ENCODE assay signal across 18 mouse cellular contexts in genomic region chr11:100819626-100820025, GRCm38 (mm10). TPM values are rescaled to one million over a fixed set of nuclear protein-coding genes. Genes with fewer than 3 reads are reported as not detected.
DNase-seq lines count a peak whose midpoint lies in the region; ATAC-seq and TF ChIP-seq lines count a peak whose summit lies in the region.
"Had no signal": no experiment of that assay in that cellular context is flagged by ENCODE, and none has a peak within 500 bp of the region (broad histone marks: within the 10 kb centered on the region; RNA-seq: fewer than 3 reads in every experiment).

No protein-coding gene starts in this region.

- H3K79me2 ChIP-seq in heart, adult 2 months (replicated peaks; ENCODE audit: control insufficient read depth, insufficient read depth, low read length), result peaks cover 11% of the 10 kb centered on the region

- no peak overlapping the region for H3K9ac ChIP-seq in heart, adult 2 months (ENCODE audit: low read depth, low read length)
- no peak overlapping the region for H3K9ac ChIP-seq in liver, embryonic 14.5 days (replicated peaks)
- H3K9ac ChIP-seq: embryonic facial prominence, embryonic 12.5 days; forebrain, embryonic 13.5 days; hindbrain, embryonic 13.5 days; lung, embryonic 14.5 days; neural tube, embryonic 13.5 days had no signal

- H3K4me1 ChIP-seq in heart, adult 2 months (ENCODE audit: control insufficient read depth, insufficient read depth, low read length), result peaks cover 32% of the 10 kb centered on the region
- peaks cover 36 to 75% of the 10 kb centered on the region in 2 experiments for H3K4me1 ChIP-seq in liver, embryonic 14.5 days (replicated peaks; ENCODE audit: control insufficient read depth in 2 of 2, insufficient read depth in 2 of 2, low read length in 1 of 2)

- H3K36me3 ChIP-seq in heart, adult 2 months (ENCODE audit: control insufficient read depth, insufficient read depth, low read length), result peaks cover 4% of the 10 kb centered on the region
- no peaks in the 10 kb centered on the region for H3K36me3 ChIP-seq in liver, embryonic 14.5 days (replicated peaks; ENCODE audit: control insufficient read depth, insufficient read depth, low read depth)
- H3K36me3 ChIP-seq: embryonic facial prominence, embryonic 12.5 days; hindbrain, embryonic 13.5 days; neural tube, embryonic 13.5 days had no signal

- H3K9me3 ChIP-seq in liver, embryonic 14.5 days (ENCODE audit: control insufficient read depth, low read length), result no peaks in the 10 kb centered on the region
- H3K9me3 ChIP-seq: embryonic facial prominence, embryonic 12.5 days; forebrain, embryonic 13.5 days; hindbrain, embryonic 13.5 days; neural tube, embryonic 13.5 days had no signal

- intact Hi-C loops in heart, adult 2 months (cut with DNase I), result loop anchor here (2.0 kb wide), 1 partner anchor 29 kb away; no protein-coding TSS in a partner anchor
- intact Hi-C loops in heart, postnatal 14 days (cut with DNase I), result loop anchor here (5.0 kb wide), 1 partner anchor 38 kb away; the partner anchor contains the start of gene Stat5a
- intact Hi-C loops in heart, postnatal 10 days (cut with DNase I), result no loop called here

- H3K4me2 ChIP-seq in liver, embryonic 14.5 days (ENCODE audit: low read depth), result no peak overlapping the region; the same call in 1 of the 2 replicates
- H3K4me2 ChIP-seq: embryonic facial prominence, embryonic 12.5 days; forebrain, embryonic 13.5 days; heart, embryonic 11.5 days; hindbrain, embryonic 13.5 days; lung, embryonic 14.5 days; neural tube, embryonic 13.5 days had no signal

- no peaks in the 10 kb centered on the region for H3K27me3 ChIP-seq in heart, adult 2 months (ENCODE audit: control insufficient read depth, insufficient read depth, low read length)
- H3K27me3 ChIP-seq in liver, embryonic 14.5 days (ENCODE audit: control insufficient read depth, insufficient read depth, low read length), result no peaks in the 10 kb centered on the region
- H3K27me3 ChIP-seq: embryonic facial prominence, embryonic 12.5 days; hindbrain, embryonic 13.5 days; neural tube, embryonic 13.5 days had no signal

- ATAC-seq in liver, embryonic 14.5 days (ENCODE audit: insufficient read depth), result peak; percentile 55
- ATAC-seq: forebrain, embryonic 13.5 days had no signal

- no peak for DNase-seq in heart, adult 2 months
- no peak for DNase-seq in heart, postnatal 14 days
- peak; percentile 58 for DNase-seq in induced T-regulatory cell, adult 2 months (ENCODE audit: low read depth)
- no peak for DNase-seq in liver, embryonic 14.5 days (ENCODE audit: low read depth in 3 of 3, low spot score in 3 of 3)
- DNase-seq in thymus, postnatal 10 days (ENCODE audit: low spot score in 2 of 2), result peak; percentile 61 to 74
- DNase-seq in spleen, postnatal 4 days (ENCODE audit: low spot score in 2 of 2), result no peak
- DNase-seq in heart, postnatal 10 days, result no peak
- DNase-seq in layer of hippocampus, adult 8-10 months (ENCODE audit: low spot score in 2 of 2), result no peak
- DNase-seq: cerebellum, postnatal 10 days; kidney, adult 11 months; kidney, postnatal 25 days; lung, embryonic 14.5 days had no signal

- TF ChIP-seq CTCF in heart, adult 2 months (IDR thresholded peaks at IDR 0.05), result no peak
- TF ChIP-seq CTCF in liver, embryonic 14.5 days (IDR thresholded peaks at IDR 0.05; ENCODE audit: low read depth), result no peak

- H3K4me3 ChIP-seq in heart, adult 2 months, result no peak overlapping the region
- H3K4me3 ChIP-seq in liver, embryonic 14.5 days (ENCODE audit: insufficient read depth in 1 of 2, low read depth in 2 of 2, low read length in 2 of 2), result no peak overlapping the region
- H3K4me3 ChIP-seq: embryonic facial prominence, embryonic 12.5 days; forebrain, embryonic 13.5 days; hindbrain, embryonic 13.5 days; left cerebral cortex, adult 2 months; neural tube, embryonic 13.5 days had no signal

- no peak overlapping the region for H3K27ac ChIP-seq in heart, adult 2 months
- H3K27ac ChIP-seq in liver, embryonic 14.5 days, result peak overlapping the region; percentile 35
- H3K27ac ChIP-seq: embryonic facial prominence, embryonic 12.5 days; forebrain, embryonic 13.5 days; hindbrain, embryonic 13.5 days; left cerebral cortex, adult 2 months; neural tube, embryonic 13.5 days had no signal

- peak; percentile 11; the same call in 1 of the 2 replicates for TF ChIP-seq EP300 in heart, adult 2 months (IDR thresholded peaks at IDR 0.05; ENCODE audit: insufficient read depth, low read depth, low read length)
- no peak; the same call in 1 of the 2 replicates for TF ChIP-seq EP300 in liver, embryonic 14.5 days (IDR thresholded peaks at IDR 0.05; ENCODE audit: low read depth)

- WGBS in heart, adult 2 months, result 54% methylated on average over 16 of the region's 16 CpGs
- WGBS in liver, embryonic 14.5 days (ENCODE audit: insufficient replicate concordance), result 20% methylated on average over 16 of the region's 16 CpGs

- TF ChIP-seq POLR2A in heart, adult 2 months (IDR thresholded peaks at IDR 0.05; ENCODE audit: insufficient read depth, low read depth, low read length), result no peak

RNA-seq across cellular contexts. Expression of gene Stat5b, which starts 30.9 kb away (rescaled TPM):
- total RNA-seq in heart, adult 2 months (2021), result 10 to 100 TPM; 58.6 to 65.2 TPM
- polyA plus RNA-seq in heart, adult 2 months (2012; rRNA removed), result 35.4 and 50.7 TPM in 2 replicates
- 10 to 100 TPM; 62.4 to 66.5 TPM for total RNA-seq in heart, postnatal 14 days (2021)
- polyA plus RNA-seq in liver, embryonic 14.5 days (2012; rRNA removed), result 10.6 and 12.4 TPM in 2 replicates
- 16.4 and 19.3 TPM in 2 replicates for polyA plus RNA-seq in liver, embryonic 14.5 days (2014; fragmentation: Nextera tagmentation; extraction: Ambion mirVana)
- total RNA-seq in heart, postnatal 10 days (2021), result 10 to 100 TPM; 52.1 to 58.6 TPM
- 10 to 100 TPM; 13.3 to 18.4 (median 15.6) TPM for total RNA-seq in layer of hippocampus, adult 8-10 months (2022)

RNA-seq across cellular contexts. Expression of gene Stat5a, which starts 39.5 kb away (rescaled TPM):
- total RNA-seq in heart, adult 2 months (2021), result 10 to 100 TPM; 20.3 to 22.3 TPM
- polyA plus RNA-seq in heart, adult 2 months (2012; rRNA removed), result 24.3 and 26.6 TPM in 2 replicates
- total RNA-seq in heart, postnatal 14 days (2021), result 10 to 100 TPM; 28.1 to 28.7 TPM
- polyA plus RNA-seq in liver, embryonic 14.5 days (2012; rRNA removed), result 7.8 and 8.5 TPM in 2 replicates
- 7.2 and 8.6 TPM in 2 replicates for polyA plus RNA-seq in liver, embryonic 14.5 days (2014; fragmentation: Nextera tagmentation; extraction: Ambion mirVana)
- 10 to 100 TPM; 22.9 to 26.9 TPM for total RNA-seq in heart, postnatal 10 days (2021)
- 1 to 10 TPM; 2.5 to 3.8 (median 2.8) TPM for total RNA-seq in layer of hippocampus, adult 8-10 months (2022)

RNA-seq across cellular contexts. Expression of gene Ghdc, which starts 48.9 kb away (rescaled TPM):
- 10 to 100 TPM; 10.1 to 11.6 TPM for total RNA-seq in heart, adult 2 months (2021)
- 11.2 and 12.8 TPM in 2 replicates for polyA plus RNA-seq in heart, adult 2 months (2012; rRNA removed)
- 10 to 100 TPM; 12.7 to 13.3 TPM for total RNA-seq in heart, postnatal 14 days (2021)
- 2.2 and 2.3 TPM in 2 replicates for polyA plus RNA-seq in liver, embryonic 14.5 days (2012; rRNA removed)
- 0.76 and 0.77 TPM in 2 replicates for polyA plus RNA-seq in liver, embryonic 14.5 days (2014; fragmentation: Nextera tagmentation; extraction: Ambion mirVana)
- 10 to 100 TPM; 10.4 to 12.6 TPM for total RNA-seq in heart, postnatal 10 days (2021)
- 1 to 10 TPM; 6.2 to 7.7 (median 6.9) TPM for total RNA-seq in layer of hippocampus, adult 8-10 months (2022)

RNA-seq across cellular contexts. Expression of gene Hcrt, which starts 56.9 kb away (rescaled TPM):
- total RNA-seq in heart, adult 2 months (2021), result not detected
- polyA plus RNA-seq in heart, adult 2 months (2012; rRNA removed), result not detected in 2 replicates
- not detected for total RNA-seq in heart, postnatal 14 days (2021)
- not detected in 2 replicates for polyA plus RNA-seq in liver, embryonic 14.5 days (2012; rRNA removed)
- not detected in 2 replicates for polyA plus RNA-seq in liver, embryonic 14.5 days (2014; fragmentation: Nextera tagmentation; extraction: Ambion mirVana)
- not detected for total RNA-seq in heart, postnatal 10 days (2021)
- not detected for total RNA-seq in layer of hippocampus, adult 8-10 months (2022)
- total RNA-seq: left cerebral cortex, adult 2 months had no signal
- polyA plus RNA-seq: embryonic facial prominence, embryonic 12.5 days; forebrain, embryonic 13.5 days; heart, embryonic 11.5 days; lung, embryonic 14.5 days; neural tube, embryonic 13.5 days had no signal

RNA-seq across cellular contexts. Expression of gene Kcnh4, which starts 59.9 kb away (rescaled TPM):
- not detected for total RNA-seq in heart, adult 2 months (2021)
- 0.04 TPM in 1 of 2 replicates, not detected in the other for polyA plus RNA-seq in heart, adult 2 months (2012; rRNA removed)
- total RNA-seq in heart, postnatal 14 days (2021), result not detected
- polyA plus RNA-seq in liver, embryonic 14.5 days (2012; rRNA removed), result 0.02 TPM in 1 of 2 replicates, not detected in the other
- polyA plus RNA-seq in liver, embryonic 14.5 days (2014; fragmentation: Nextera tagmentation; extraction: Ambion mirVana), result not detected in 2 replicates
- not detected for total RNA-seq in heart, postnatal 10 days (2021)
- total RNA-seq in layer of hippocampus, adult 8-10 months (2022), result 1 to 10 TPM; 2.3 to 3.4 (median 2.7) TPM
- polyA plus RNA-seq: heart, embryonic 11.5 days; lung, embryonic 14.5 days had no signal

Comparison
In these comparisons a context has a peak if more than half of its experiments do, and no peak if none do; other contexts are left out.
1. DNase-seq: peak in induced T-regulatory cell, adult 2 months (single experiment) and thymus, postnatal 10 days (2 of 2); none in heart, adult 2 months (0 of 2), heart, postnatal 14 days (0 of 2), liver, embryonic 14.5 days (0 of 3), spleen, postnatal 4 days (0 of 2), heart, postnatal 10 days (0 of 2) and layer of hippocampus, adult 8-10 months (0 of 2).
2. RNA of gene Stat5a, which starts 39.5 kb away (total RNA-seq): 28.1 to 28.7 TPM in heart, postnatal 14 days, 22.9 to 26.9 TPM in heart, postnatal 10 days and 20.3 to 22.3 TPM in heart, adult 2 months; 2.5 to 3.8 TPM in layer of hippocampus, adult 8-10 months; every median in the first group is over 4 times any median in the second.